Mouse (Mus musculus) naive thymus-derived CD4-positive, alpha-beta T cell, adult 2 months (primary cell): ENCODE data around the gene Kcnh4.

Experiments
- DNase-seq: peaks from one replicate; pipeline ENCODE4 v3.0.0-alpha.2; 2011; ENCODE audit warnings: low read depth

Kcnh4 gene

DNA sequence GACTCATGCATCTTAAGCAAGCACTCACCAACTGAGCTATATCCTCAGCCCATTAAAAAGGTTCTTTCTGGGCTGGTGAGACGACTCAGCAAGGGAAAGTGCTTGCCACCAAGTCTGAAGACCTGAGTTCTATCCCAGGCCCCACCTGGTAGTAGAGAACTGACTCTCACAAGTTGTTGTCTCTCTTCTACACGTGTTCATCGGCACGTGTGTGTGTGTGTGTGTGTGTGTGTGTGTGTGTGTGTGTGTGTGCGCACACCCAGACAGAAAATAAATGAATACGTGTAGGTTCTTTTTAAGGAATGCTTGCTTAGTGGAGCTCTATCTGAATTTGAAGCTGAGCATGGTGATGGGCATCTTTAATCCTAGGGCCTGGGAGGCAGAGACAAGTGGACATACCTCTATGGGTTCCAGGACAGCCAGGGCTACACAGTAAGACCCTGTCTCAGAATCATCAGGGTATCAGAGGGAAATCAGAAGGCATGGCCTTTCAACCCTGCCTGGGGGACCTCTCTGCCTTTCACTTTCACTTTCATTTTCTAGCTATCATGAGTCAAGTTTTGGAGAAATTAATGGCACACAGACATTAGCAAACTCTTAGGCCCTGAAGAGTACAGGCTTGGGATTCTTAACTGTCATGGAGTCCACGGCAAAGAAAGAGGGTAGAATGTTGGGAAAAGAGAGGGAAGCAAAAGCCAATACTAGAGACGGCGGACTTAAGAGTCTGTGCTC lies 24.4 kb downstream of the Kcnh4 start:
- peak; percentile 69 for DNase-seq

DNA sequence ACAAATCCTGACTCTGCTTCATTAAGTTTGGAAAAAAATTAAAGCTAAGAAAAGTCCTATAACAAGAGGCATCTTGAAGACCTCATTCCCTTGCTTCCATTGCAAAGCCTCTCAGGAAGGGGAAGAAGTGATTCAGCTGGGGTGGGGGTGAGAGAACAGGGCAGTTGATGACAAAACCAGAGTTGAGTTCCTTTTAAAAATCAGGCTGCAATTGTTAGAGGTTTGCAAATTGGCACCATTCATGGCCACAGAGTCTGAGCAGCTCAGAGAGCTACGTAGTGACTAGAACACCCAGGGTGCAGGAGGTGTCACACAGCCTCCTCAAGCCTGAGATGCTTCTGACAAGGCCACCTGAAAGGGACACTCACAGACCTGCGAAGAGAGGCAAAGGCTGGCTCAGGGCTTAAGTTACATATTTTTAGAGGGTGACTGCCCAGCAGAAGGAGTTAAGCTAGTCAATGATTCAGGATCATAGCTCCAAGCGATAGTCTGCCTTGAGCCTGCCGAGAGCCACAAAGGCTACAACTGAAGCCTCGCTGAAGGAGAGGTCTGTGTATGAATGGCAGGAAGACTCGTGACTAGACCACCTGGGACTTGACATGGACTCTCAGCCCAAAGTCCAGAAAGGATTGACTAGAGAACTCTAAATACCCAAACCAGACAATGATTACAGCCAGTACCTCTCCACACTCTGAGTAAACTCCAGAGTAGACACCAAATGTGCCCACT lies 29.1 kb downstream of the Kcnh4 start:
- no peak for DNase-seq

DNA sequence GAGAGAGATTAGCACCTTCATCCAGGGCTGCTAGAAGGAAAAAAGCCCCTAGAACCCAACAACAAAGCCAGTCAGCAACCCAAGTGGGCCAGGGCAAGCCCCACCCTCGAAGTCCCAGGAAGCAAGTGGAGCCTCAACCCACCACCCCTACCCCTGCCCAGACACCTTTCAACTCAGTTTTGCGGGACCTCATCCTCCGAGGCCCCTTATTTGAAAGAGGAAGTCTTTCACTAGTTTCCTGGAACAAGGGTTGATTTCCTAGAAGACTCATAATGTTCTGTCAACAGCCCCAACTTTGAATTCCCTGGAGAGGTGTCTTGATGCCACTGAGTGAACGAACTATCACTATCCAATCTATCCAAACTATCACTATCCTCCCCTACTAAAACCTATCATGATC lies 29.8 kb downstream of the Kcnh4 start:
- no peak for DNase-seq

DNA sequence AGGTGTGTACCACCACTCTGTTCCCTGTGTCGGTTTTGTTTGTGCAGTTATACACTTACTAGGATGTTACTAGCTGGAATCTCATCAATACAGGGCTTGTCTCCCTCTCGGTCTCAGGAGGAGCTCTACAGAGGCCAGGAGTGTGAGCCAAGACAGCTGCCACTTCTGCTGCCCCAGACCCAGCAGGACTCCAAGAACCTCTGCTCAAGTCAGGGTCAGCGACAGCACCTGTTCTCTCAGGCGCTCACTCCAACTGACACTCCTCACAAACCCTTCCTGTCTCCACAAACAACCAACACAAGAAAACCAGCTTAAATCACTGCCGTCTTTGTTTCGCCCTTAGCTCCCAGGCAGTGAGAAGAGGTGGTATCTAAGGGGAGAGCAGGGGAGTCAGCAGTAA lies 31.1 kb downstream of the Kcnh4 start:
- DNase-seq, result no peak

DNA sequence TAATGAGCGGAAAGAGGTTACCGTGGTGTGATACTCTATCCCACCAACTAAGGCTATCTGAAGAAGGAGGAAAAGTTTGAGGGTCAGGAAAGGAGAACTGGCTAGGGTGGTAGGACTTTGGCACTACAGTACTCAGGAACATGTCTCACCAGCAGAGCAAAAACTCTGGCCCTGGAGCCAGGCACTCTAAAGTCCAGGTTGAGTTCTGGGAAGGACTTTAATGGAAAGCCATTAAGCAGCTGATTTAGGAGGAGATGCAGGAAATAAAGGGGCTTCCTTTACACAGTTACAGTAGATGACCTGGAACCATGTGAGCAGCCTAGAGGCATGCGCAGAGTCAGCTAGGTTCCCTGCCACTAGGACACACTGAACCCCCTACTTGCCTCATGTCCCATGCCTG lies 32.5 kb downstream of the Kcnh4 start:
- DNase-seq, result no peak

DNA sequence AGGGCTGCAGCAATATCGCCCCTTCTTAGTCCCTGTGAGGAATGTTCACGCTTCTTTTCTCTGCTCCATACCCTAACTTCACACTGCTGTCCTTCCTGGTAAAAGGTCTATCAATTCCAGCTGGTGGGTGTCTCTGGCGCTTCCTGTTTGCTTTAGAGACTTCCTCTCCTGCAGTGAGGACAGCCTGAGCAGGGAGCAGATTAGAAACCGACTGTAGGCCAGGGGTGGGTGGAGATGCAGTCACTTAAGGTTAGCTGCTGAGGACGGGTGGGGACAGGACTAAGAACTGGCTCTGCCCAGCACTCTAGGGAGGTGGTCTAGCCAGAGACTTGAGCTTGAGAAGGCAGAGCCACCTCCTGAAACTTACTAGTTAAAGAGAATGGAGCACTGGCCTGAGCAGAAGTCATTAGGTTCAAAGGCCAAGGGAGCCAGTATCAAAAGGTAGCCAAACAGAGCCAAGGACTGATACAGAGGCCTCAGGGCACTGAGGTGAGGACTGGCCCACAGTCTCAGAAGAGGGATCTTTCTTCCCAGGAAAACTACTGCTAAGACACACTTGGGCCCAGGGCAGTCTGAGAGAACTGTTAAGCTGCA lies 34.7 kb downstream of the Kcnh4 start:
- no peak for DNase-seq

DNA sequence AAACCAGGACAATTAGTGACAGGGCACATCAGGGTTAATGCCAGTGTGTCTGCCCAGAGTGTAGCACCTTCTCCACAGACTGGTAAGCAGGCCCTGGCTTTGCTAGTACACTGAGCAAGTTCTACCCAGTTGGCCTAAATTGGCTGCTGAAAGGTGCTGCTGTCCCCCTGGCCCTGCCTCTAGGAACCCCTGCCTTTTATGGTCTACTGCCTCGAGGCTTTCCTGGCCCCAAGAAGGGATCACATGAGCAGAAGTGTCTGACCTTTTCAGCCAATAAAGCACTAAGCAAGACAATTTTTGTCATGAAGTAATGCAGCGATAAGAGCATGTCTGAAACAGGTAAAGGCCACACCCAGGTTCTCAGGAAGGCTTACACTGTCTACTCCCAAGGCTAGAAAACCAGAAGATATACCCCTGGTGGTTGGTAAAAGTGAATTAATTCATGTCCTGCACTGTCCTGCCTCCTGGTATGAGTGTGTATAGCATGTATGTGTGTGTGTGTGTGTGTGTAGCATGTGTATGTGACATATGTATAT lies 37.2 kb downstream of the Kcnh4 start:
- no peak for DNase-seq

DNA sequence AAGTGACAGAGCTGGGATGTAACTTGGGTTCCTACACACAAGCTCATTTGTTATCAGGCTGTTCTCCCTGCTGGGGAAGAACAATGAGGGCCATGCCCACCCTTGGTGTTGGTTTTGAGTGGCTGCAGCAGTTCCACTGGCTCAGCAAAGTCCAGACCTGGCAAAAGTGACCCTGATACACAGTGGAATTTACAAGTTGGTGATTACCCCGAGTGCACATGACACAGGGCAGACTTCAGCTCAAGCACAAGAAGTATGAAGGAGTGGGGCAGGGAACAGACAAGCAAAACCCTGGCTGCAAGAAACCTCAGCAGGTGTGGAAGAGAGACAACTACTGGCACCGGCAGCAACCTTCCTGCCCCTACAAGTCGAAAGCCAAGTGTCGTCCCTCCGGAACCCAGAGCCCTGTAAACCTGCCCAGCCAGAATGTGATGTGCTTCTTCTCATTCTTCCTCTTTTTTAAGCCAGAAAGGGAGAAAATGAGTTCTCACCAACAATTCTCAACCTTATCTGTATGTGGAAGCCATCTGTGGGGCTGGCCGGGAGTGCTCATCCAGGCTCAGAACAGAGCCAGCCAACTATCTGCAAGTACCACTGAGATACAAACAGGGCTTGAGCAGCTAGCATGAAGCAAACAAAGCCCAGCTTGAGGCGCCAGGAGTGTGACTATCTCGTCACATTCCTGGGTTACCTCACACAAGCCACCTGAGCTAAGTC lies 37.8 kb downstream of the Kcnh4 start:
- DNase-seq, result peak; percentile 19

DNA sequence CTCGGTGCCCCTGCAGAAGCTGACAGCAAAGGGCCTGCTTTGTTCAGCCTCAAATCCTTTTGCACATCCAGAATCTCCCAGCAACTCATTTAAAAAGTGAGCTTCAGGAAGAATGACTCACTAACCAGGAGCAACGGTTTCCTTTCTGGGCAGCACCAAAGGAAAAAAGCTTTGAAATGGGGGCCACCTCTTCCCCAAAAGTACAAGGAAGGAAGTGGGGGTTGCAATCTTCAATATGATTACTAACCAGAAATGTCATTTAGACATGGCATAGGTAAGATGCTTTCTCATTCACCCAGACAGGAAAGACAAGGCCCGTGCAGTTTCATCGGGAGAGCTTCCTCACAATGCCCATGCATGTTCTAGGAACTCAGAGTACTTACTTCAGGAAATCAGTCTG lies 38.5 kb downstream of the Kcnh4 start:
- no peak for DNase-seq

DNA sequence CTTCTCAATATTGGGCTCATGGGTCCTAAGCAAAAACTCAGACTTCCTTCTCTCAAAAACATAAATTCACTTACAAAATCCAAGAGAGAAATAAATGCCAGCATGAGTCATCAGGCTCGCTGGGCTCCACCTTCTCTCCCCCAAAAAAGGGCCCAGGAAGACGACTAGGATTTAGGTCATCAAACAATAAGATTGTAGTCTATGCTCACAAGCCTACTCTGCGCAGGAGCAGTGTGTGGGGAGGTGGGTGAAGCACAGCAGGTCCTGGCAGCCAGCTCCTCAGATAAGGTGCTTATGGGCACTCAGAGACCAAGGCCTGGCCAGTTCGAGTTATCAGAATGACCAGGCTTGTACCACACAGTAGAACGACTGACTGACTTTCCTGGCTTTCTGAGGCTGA lies 39.4 kb downstream of the Kcnh4 start:
- no peak for DNase-seq

DNA sequence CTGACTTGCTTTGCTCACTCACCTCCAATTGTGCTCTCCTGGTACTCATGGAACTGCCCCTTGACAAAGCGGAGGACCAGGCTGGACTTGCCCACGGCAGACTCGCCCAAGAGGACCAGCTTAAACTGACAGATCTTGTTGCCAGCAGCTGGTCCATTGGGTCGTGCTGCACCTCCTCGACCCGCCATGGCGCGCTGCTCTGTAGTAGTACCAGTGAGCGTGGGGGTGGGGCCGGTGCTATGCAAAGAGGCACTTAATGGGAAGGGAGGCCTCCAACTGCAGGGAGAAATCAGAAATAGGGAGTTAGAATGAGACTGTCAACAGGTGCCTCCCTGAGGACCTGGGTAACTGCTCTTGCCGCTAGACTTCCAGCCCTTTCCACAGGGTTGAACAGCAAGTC lies 39.8 kb downstream of the Kcnh4 start:
- DNase-seq, result no peak

DNA sequence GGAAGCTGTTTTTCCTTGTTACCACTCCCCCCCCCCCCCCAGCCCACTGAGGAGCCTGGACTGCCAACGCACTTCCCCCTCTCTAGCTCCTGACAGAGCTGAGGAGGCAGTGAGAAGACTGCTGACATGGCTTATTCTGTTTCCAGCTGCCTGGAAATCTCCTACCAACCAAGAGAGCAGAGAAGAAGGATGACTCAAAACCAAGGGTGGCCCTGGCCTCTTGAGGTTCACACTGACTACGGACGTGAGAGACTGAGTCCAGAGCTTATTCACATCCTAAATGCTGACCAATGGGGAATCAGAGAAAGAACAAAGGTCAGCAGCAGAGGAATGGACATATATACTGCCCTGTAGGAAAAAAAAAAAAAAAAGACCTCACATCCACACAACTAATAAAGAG lies 40.4 kb downstream of the Kcnh4 start:
- no peak for DNase-seq

DNA sequence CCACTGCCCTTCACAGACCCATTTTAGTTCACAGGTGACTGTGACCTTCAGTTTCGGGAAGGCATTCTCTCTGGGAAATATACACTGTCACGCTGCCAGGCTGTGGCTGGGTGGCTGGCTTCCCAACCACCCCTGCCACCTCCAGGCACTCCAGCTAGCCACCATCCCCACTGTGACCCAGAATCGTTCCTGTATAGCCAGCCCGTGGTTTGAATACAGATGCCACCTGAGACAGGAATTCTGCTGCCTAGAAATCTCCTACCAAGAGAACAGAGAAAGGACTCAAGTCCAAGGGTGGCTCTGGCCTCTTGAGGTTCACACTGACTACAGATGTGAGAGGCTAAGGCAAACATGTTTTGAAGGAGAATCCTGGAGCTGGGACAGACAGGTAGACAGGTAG lies 40.9 kb downstream of the Kcnh4 start:
- no peak for DNase-seq

DNA sequence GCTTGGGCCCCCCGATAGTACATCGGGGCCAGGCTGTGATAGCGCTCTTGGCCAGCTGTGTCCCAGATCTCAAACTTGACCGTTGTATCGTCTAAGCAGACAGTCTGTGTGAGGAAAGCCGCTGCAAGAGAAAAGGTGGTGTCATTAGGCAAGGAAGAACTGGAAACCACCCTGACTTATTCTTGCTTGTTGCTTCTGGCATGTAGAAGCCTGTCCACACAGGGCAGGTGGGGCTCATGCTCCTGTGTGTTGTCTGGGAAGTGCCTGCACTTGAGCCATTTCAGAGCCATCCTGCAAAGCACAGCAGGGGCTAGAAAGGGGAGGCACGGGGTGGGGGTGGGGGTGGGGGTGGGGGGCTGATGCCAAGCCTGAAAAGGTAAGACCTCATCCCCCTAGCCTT lies 41.3 kb downstream of the Kcnh4 start:
- no peak for DNase-seq

DNA sequence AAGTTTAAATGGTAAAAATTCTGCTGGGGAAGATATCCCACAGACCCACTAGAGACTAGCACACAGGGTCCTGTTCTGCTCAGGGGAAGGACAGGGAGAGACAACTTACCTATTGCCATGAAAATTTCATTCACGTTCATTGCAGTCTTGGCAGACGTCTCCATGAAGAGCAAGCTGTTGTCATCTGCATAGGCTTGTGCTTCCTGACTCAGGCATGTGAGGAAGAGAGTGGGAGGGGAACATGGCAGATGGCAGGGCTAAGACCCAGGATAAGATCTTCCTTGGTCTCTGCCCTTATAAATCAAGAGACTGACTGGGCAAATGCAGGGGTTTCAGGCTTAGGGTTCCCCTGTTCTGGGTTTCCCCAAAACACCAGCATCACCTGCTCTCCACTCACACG lies 43.1 kb downstream of the Kcnh4 start:
- no peak for DNase-seq

DNA sequence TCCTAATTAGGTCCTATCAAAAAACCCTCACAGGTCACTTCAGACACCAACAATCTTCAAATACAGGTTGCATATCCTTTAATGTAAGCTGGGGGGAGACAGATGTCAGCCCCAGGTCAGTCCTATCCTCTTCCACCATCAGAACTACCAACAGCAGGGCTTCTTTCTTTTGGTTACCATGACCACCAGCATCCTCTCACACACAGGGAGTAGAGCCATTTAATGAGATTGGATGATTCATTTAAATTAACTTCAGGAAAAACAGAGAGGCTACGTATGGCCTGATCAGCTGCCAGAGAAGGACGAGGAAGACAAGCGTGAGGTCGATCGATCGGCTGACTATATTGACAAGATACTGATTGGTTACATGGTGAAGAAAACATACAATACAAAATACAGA lies 44.8 kb downstream of the Kcnh4 start:
- no peak for DNase-seq

DNA sequence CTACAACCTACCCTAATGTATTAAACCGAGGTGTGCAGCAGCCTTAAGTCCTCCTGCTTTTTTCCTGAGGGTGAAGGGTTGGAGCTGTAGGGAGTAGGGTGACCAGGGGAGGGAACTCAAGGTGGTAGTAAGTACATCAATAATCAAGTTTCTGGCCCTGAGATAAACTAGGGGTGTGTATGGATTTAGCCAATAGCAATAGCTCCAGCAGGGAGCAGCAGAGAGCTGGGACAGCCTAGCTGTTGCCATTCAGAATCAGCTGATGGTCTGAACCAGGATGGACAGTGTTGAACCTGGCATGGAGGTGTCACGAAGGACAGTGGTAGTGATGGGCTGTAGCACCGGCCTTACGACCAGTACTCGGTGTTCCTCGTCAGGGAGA lies 45.2 kb downstream of the Kcnh4 start:
- DNase-seq, result peak; percentile 82

DNA sequence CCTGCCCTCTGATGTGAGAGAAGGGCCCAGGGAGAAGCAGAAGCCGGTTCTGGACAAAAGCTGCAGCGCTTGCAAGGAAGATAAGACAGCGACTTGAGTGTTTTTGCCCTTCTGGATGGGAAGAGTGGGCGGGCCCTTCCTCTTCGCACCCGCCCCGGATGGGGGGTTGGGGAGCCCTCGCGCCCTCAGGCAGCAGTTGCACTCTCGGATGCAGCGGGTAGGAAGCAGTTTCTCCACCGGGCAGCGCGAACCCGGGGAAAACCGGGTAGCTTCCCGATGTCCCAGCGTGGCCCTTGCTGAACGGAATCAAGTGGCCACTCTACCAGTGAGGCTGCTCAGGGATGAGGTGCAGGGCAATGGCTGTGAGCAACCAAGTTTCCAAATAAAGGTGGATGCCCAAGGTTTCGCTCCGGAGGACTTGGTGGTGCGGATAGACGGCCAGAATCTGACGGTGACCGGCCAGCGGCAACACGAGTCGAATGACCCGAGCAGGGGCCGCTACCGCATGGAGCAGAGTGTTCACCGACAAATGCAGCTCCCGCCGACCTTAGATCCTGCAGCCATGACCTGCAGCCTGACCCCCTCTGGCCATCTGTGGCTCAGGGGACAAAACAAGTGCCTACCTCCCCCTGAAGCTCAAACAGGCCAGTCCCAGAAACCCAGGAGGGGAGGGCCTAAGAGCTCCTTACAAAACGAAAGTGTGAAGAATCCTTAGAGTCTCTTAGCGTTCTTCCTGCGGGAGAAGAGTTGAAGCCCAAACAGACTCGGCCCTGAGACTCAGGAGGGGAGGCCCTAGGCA lies 45.8 kb downstream of the Kcnh4 start, which contains the start of gene Hspb9:
Hspb9 (plus strand) TSS at position 116 of the 799 bp plus-strand sequence.
- DNase-seq, result peak; percentile 84

DNA sequence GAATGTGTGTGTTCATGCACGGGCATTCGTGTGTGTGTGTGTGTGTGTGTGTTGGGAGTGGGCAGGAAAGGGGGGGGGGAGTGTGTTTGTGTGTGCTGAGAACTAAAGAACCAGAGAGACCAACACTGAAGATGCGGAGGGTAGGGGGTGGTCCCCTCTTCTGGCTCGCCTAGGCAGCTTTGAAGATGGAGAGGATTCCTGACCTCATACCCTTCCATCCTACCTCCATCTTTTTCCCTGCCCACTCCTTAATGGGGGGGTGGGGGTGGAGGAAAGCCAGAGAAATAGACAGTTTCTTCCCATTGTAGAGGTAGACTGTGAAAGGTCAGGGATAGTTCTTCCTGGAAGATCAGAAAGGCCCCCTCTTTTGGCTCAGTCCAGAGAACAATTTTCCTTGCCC lies 46.6 kb downstream of the Kcnh4 start:
- DNase-seq, result peak; percentile 18

DNA sequence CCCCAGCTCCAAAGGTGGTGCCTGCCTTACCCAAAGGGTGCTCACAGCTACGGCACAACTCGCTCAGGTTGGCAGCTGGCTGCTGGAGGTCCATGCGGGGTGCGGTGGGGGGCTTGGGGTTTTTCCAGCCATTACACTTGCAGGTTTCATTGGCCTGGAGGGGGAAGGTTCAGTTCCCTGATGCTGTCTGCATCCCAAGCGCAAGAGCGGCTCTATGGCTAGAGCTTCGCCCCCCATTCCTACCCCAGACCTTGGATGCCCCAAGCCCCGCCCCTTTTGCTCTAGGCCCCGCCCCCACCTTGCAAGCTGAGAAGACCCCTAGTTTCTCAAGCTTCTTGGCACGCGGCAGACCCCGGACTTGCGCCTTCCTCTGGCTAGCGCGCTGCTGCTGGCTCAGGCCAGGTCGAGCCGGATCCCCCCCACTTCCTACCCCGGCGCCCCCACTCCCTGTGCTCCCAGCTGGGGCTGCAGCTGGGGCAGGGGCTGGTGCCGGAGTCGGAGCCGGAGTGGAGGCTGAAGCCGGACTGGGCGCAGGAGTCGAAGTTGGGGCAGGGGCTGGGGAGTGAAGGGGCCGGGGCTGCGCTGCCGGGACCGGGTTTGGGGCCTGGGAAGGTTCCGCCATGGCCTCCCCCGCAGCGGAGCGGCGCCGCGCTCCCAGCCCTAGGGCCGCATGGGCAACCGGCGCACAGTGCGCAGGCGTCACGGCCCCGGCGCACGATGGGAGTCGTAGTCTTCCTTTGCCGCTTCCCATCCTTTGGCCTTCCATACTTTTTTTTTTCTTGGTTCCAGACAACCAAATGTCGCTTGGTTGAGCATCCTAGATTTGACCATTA lies 47.7 kb downstream of the Kcnh4 start, which contains the start of gene Kat2a:
Kat2a (minus strand) TSS at position 683 of the 833 bp plus-strand sequence.
- peak; percentile 65 for DNase-seq

DNA sequence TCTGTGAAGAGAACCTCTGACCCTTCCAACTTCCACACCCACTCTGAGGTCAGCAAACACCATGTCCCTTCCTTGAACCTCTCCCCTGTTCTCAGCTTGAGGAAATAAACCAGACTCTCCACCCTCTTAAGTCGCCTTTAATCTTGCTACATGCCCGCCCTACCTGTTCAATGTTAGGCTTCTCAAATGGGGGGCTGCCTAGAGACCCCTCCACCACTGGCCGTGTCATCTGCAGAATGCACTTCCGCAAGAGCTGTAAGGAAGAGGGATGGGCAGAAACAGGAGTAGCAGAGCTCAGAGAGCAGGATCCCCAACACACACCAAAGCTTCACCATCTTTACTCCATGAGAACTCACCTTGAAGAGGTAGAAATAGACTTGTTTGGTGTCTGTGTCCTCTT lies 48.8 kb downstream of the Kcnh4 start:
- no peak for DNase-seq
